Mouse (Mus musculus): ENCODE measurements around the gene B4galt5.

DNA sequence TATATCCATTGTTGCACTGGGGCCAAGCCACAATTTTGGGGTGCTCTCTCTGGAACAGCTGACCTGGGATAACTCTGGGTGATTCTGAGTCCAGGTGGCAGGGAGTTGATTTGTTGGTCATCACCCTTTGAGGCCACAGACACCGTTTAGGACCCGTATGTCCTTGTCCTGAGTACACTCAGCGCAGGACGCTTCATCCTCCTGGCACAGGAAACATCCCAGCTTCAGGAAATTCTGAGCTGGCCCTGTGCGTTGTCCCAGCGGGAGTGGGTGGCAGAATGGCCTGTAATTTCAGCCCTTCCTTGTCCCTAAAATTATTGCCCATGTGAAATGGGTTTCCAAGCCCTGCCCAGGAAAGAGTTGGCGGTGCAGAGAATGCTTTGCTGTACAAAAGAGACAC is 71.0 kb downstream of the B4galt5 start:
- no peak for TF ChIP-seq POLR2A (IDR thresholded peaks at IDR 0.05; ENCODE audit: borderline replicate concordance, insufficient read depth, low read length)
- no peak for TF ChIP-seq CTCF (IDR thresholded peaks at IDR 0.05; ENCODE audit: borderline replicate concordance, insufficient read depth, low read depth, low read length)
